Mouse (Mus musculus) right cerebral cortex, postnatal 36 days (tissue): ENCODE results near the gene Mup2.
"Not testable (repeated sequence)": the region's sequence is repeated elsewhere in the genome, so short reads cannot be mapped to it uniquely, and the experiment has no call there.

Source experiments
- DNase-seq, 2 experiments: peaks; one replicate each; pipeline ENCODE4 v3.0.0; 2022; ENCODE audit warnings: low spot score in 2 of 2, mixed read lengths in 1 of 2

Gene Mup2

DNA sequence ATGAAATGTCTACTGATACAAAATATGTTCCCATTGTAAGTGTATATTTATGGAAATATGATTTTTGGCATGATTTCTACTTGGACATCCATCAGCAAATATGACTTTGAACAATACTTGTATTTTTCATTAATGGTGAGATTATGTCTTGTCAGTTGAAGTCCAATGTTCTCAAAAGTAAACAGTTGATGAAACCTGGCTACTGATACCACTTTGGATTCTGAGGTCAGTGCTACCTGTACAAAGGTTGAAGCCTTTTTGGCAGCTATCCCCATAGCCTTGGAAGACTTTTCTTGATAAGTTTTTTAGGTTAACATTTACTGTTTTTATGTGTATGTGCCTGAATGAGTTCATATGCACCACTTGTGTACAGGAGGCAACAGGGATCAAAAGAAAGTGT, at the start of gene Mup2:
TSS of gene Mup2 (minus strand) at position 101 of the 400 bp plus-strand sequence.
- not testable (repeated sequence) for DNase-seq
